Mouse (Mus musculus) midbrain, embryonic 14.5 days (tissue): ENCODE measurements around the gene Sbk3. TPM values are rescaled to one million over a fixed set of nuclear protein-coding genes. Genes with fewer than 3 reads are reported as not detected.
A peak's percentile ranks its signal among the peaks of the same experiment; 100 is the strongest.
"Not testable (repeated sequence)": the region's sequence is repeated elsewhere in the genome, so short reads cannot be mapped to it uniquely, and the experiment has no call there.

ENCODE experiments used
- ATAC-seq: fragments of 200-750 bp; cut with Nextera tagmentation; 2 replicates; pipeline ENCODE4 v1.8.0; 2017; ENCODE audit warnings: moderate number of reproducible peaks, moderate library complexity; ENCODE audit not compliant: low FRiP score, low TSS enrichment
- DNase-seq: peaks from one replicate; pipeline ENCODE4 v3.0.0-alpha.2; 2015
- H3K27ac ChIP-seq: fragments of 300-500 bp; sonication (generic); replicated peaks from 2 replicates; pipeline ENCODE4 v1.5.1; 2014; ENCODE audit warnings: mild to moderate bottlenecking, low read depth, low read length, moderate library complexity
- H3K27me3 ChIP-seq: fragments of 300-500 bp; sonication (generic); 2 replicates; pipeline ENCODE4 v1.6.1; 2014; ENCODE audit warnings: low read length, control low read depth, mixed read lengths; ENCODE audit not compliant: control insufficient read depth, insufficient read depth
- H3K36me3 ChIP-seq: fragments of 300-500 bp; sonication (generic); 2 replicates; pipeline ENCODE4 v1.6.1; 2014; ENCODE audit warnings: low read length, control low read depth; ENCODE audit not compliant: control insufficient read depth, insufficient read depth
- H3K4me1 ChIP-seq: fragments of 300-500 bp; sonication (generic); 2 replicates; pipeline ENCODE4 v1.6.1; 2014; ENCODE audit warnings: mild to moderate bottlenecking, antibody characterized with exemption, low read length, control low read depth; ENCODE audit not compliant: control insufficient read depth, insufficient read depth
- H3K4me2 ChIP-seq: fragments of 300-500 bp; sonication (generic); 2 replicates; pipeline ENCODE4 v1.6.1; 2014; ENCODE audit warnings: mild to moderate bottlenecking, low read length, moderate library complexity
- H3K4me3 ChIP-seq: fragments of 300-500 bp; sonication (generic); replicated peaks from 2 replicates; pipeline ENCODE4 v1.5.1; 2014; ENCODE audit warnings: low read depth, low read length
- H3K9ac ChIP-seq: fragments of 300-500 bp; sonication (generic); replicated peaks from 2 replicates; pipeline ENCODE4 v1.6.1; 2014; ENCODE audit warnings: mild to moderate bottlenecking, low read length, moderate library complexity
- H3K9me3 ChIP-seq: fragments of 300-500 bp; sonication (generic); 2 replicates; pipeline ENCODE4 v1.6.1; 2016; ENCODE audit warnings: low read length, control low read depth, mixed read lengths; ENCODE audit not compliant: control insufficient read depth
- WGBS: fragments of 180-500 bp; shearing (Covaris S2); extraction: QIAGEN DNeasy Blood & Tissue Kit; methylation state at CpG from one replicate; pipeline ENCODE4 v1.1.7; 2014; 5-methylcytosine and 5-hydroxymethylcytosine counted together
- polyA plus RNA-seq: library from polyadenylated mRNA; unstranded; fragments of >200 nt; fragmentation: Nextera tagmentation; extraction: Ambion mirVana; gene quantifications from 2 replicates; pipeline ENCODE4 v1.2.1, GENCODE M21; 2014

Sbk3 gene
- polyA plus RNA-seq: 0.59 and 0.89 TPM in 2 replicates

DNA sequence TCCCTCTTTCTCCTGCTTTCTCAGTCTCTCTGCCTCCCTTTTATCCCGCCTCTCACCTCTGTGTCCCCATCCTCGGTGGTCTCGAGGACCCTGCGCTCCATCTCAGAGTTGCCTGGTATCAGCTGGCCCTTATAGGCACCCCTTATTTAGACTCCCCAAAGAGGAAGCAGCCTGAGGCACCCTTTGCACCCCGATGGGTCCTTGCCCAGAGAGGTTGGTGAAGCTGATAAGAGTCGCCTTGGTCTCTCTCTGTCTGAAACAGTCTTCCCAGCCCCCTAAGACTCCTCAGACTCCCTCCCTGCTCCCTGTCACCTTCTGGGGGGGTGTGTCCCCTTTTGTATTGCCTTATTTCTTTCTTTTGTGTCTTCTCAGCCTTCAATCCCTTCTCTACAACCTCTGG, at the start of gene Sbk3:
TSS of gene Sbk3 (minus strand) at position 101 of the 400 bp plus-strand sequence.
- no peak within 1 kb of the TSS for H3K4me3 ChIP-seq
- H3K9ac ChIP-seq: no peak within 1 kb of the TSS
- no peaks in the 10 kb centered on the region for H3K27me3 ChIP-seq
- H3K4me1 ChIP-seq: no peaks in the 10 kb centered on the region
- no peaks in the 10 kb centered on the region for H3K36me3 ChIP-seq
- ATAC-seq: no peak
- 34% methylated on average over 6 of the region's 6 CpGs for WGBS
- no peak within 1 kb of the TSS for H3K4me2 ChIP-seq
- no peak for DNase-seq
- H3K27ac ChIP-seq: no peak within 1 kb of the TSS
- no peaks in the 10 kb centered on the region for H3K9me3 ChIP-seq

GRCm38 (mm10) chr7:5020685-5021084, 49.7 kb upstream of the Sbk3 start:
- DNase-seq (peak; percentile 43), ATAC-seq (0 out of 2 replicates have a peak, but pooled peaks have one; percentile 4)
- Histone ChIP-seq H3K9ac (peak overlapping the region; percentile 95), H3K4me1 (peaks cover 12% of the 10 kb centered on the region), H3K27me3 (no peaks in the 10 kb centered on the region), H3K27ac (peak overlapping the region; percentile 92), H3K4me3 (peak overlapping the region; percentile 71), H3K36me3 (peaks cover 23% of the 10 kb centered on the region), H3K9me3 (no peaks in the 10 kb centered on the region), H3K4me2 (peak overlapping the region; percentile 76)
- under 1% methylated on average over 15 of the region's 15 CpGs for WGBS

- Histone ChIP-seq H3K4me2 (peak within 1 kb of the TSS; percentile 76), H3K4me3 (peak within 1 kb of the TSS; percentile 71), H3K9me3 (no peaks in the 10 kb centered on the region), H3K27ac (peak within 1 kb of the TSS; percentile 92), H3K9ac (peak within 1 kb of the TSS; percentile 95), H3K27me3 (no peaks in the 10 kb centered on the region), H3K4me1 (peaks cover 12% of the 10 kb centered on the region), H3K36me3 (peaks cover 23% of the 10 kb centered on the region)
- WGBS: under 1% methylated on average over 48 of the region's 49 CpGs
- DNase-seq (peak; percentile 99), ATAC-seq (peak; percentile 89)
These were observed 49.2 kb upstream of the Sbk3 start, which contains the start of the genes Zfp865 and Ccdc106 for GRCm38 (mm10) chr7:5020000-5020681. Gene Zfp865, plus strand, starts transcription at chr7:5020376. Gene Ccdc106, plus strand, starts transcription at chr7:5020553.

- H3K9ac ChIP-seq, H3K9me3 ChIP-seq, DNase-seq, H3K27me3 ChIP-seq, H3K27ac ChIP-seq, ATAC-seq: not testable (repeated sequence)
- peak overlapping the region; percentile 76 for H3K4me2 ChIP-seq
- peak overlapping the region; percentile 71 for H3K4me3 ChIP-seq
- peaks cover 21% of the 10 kb centered on the region for H3K36me3 ChIP-seq
- H3K4me1 ChIP-seq: peaks cover 12% of the 10 kb centered on the region
- 31% methylated on average over 8 of the region's 8 CpGs for WGBS
These were observed 48.6 kb upstream of the Sbk3 start for GRCm38 (mm10) chr7:5019576-5019975.

- H3K4me1 ChIP-seq: peaks cover 12% of the 10 kb centered on the region
- no peak overlapping the region for H3K4me3 ChIP-seq
- no peak overlapping the region for H3K27ac ChIP-seq
- ATAC-seq: no peak
- no peak for DNase-seq
- no peaks in the 10 kb centered on the region for H3K9me3 ChIP-seq
- H3K27me3 ChIP-seq: no peaks in the 10 kb centered on the region
- H3K9ac ChIP-seq: no peak overlapping the region
- no peak overlapping the region for H3K4me2 ChIP-seq
- peaks cover 8% of the 10 kb centered on the region for H3K36me3 ChIP-seq
- WGBS: 97% methylated on average over 21 of the region's 21 CpGs
These were observed 47.0 kb upstream of the Sbk3 start for GRCm38 (mm10) chr7:5017931-5018330.

GRCm38 (mm10) chr7:5017352-5017751, 46.4 kb upstream of the Sbk3 start:
- Histone ChIP-seq H3K27me3 (no peaks in the 10 kb centered on the region), H3K27ac (no peak overlapping the region), H3K4me2 (no peak overlapping the region), H3K9me3 (no peaks in the 10 kb centered on the region), H3K36me3 (peaks cover 8% of the 10 kb centered on the region), H3K9ac (no peak overlapping the region), H3K4me3 (no peak overlapping the region), H3K4me1 (peaks cover 12% of the 10 kb centered on the region)
- WGBS: 91% methylated on average over 16 of the region's 16 CpGs
- ATAC-seq (no peak), DNase-seq (no peak)

DNA sequence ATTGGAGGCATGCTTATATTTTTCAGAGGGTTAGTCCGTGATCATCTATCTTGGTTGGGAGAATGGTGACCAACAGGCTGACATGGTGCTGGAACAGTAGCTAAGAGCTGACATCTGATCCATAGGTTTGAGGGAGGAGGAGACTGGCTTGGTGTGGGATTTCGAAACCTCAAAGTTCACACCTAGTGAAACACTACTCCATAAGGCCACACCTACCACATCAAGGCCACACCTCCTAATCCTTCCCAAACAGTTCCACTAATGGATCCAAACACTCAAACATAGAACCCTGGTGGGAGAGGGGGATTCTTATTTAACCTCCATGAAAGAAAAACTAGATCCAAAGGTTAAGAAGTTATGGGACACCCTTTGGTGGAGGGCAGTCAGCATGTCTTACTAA, 46.0 kb upstream of the Sbk3 start:
- ATAC-seq: no peak
- Histone ChIP-seq H3K4me3 (no peak overlapping the region), H3K27ac (no peak overlapping the region), H3K9ac (no peak overlapping the region), H3K4me1 (peaks cover 12% of the 10 kb centered on the region), H3K9me3 (no peaks in the 10 kb centered on the region), H3K4me2 (no peak overlapping the region), H3K36me3 (peaks cover 7% of the 10 kb centered on the region), H3K27me3 (no peaks in the 10 kb centered on the region)
- no peak for DNase-seq
- WGBS: 98% methylated on average over 2 of the region's 2 CpGs

DNA sequence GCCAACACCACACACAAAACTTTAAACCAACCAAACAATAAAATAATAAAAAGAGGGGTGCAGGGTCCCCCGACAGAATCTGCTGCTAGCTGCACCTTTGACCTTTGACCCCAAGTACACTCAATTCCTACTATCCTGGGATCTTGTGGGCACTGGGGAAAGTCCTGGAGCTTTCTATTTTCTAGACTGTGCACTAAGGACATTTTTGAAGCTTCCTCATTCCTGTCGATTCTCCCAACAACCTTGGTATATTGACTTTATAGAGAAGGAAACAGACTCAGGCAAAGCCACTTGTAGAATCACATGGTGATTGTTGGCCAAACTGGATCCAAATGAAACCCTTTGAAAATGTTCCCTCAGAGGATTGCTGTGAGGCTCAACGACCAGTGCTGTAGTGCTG, 45.1 kb upstream of the Sbk3 start:
- H3K4me3 ChIP-seq: peak overlapping the region; percentile 74
- peak overlapping the region; percentile 64 for H3K4me2 ChIP-seq
- H3K4me1 ChIP-seq: peaks cover 5% of the 10 kb centered on the region
- ATAC-seq: no peak
- H3K27ac ChIP-seq: peak overlapping the region; percentile 97
- no peak for DNase-seq
- H3K36me3 ChIP-seq: peaks cover 16% of the 10 kb centered on the region
- no peaks in the 10 kb centered on the region for H3K9me3 ChIP-seq
- 64% methylated on average over 3 of the region's 3 CpGs for WGBS
- peak overlapping the region; percentile 64 for H3K9ac ChIP-seq
- H3K27me3 ChIP-seq: no peaks in the 10 kb centered on the region
